Mouse (Mus musculus) liver, adult 2 months (tissue): Measurements from ENCODE around the gene Irf1. TPM values are rescaled to one million over a fixed set of nuclear protein-coding genes. Genes with fewer than 3 reads are reported as not detected.
A peak's percentile ranks its signal among the peaks of the same experiment; 100 is the strongest.

Experiments used
- DNase-seq: peaks from one replicate; pipeline ENCODE4 v3.0.0-alpha.2; 2011; ENCODE audit warnings: low read depth, low spot score; ENCODE audit errors: extremely low read depth
- H3K27ac ChIP-seq: fragments of 200-500 bp; replicated peaks from 2 replicates; pipeline ENCODE4 v1.5.1; 2012; ENCODE audit warnings: low read depth, mild to moderate bottlenecking, control low read depth, inconsistent platforms, low read length; ENCODE audit not compliant: insufficient read depth
- H3K27me3 ChIP-seq: fragments of 200-500 bp; 2 replicates; pipeline ENCODE4 v1.6.1; 2012; ENCODE audit warnings: mild to moderate bottlenecking, moderate library complexity, low read length, inconsistent platforms; ENCODE audit not compliant: control insufficient read depth, insufficient read depth
- H3K36me3 ChIP-seq: fragments of 200-500 bp; 2 replicates; pipeline ENCODE4 v1.6.1; 2012; ENCODE audit warnings: low read length, inconsistent platforms; ENCODE audit not compliant: control insufficient read depth, insufficient read depth
- H3K4me1 ChIP-seq: fragments of 200-500 bp; 2 replicates; pipeline ENCODE4 v1.6.1; 2011; ENCODE audit warnings: low read length; ENCODE audit not compliant: control insufficient read depth, insufficient read depth
- H3K4me3 ChIP-seq: fragments of 200-500 bp; 2 replicates; pipeline ENCODE4 v1.5.1; 2011; ENCODE audit warnings: low read depth, mild to moderate bottlenecking, control low read depth, low read length, moderate library complexity; ENCODE audit not compliant: insufficient read depth
- H3K79me2 ChIP-seq: fragments of 200-500 bp; 2 replicates; pipeline ENCODE4 v1.6.1; 2012; ENCODE audit warnings: inconsistent platforms, mild to moderate bottlenecking, low read length, moderate library complexity; ENCODE audit not compliant: control insufficient read depth, insufficient read depth
- H3K9ac ChIP-seq: fragments of 200-500 bp; 2 replicates; pipeline ENCODE4 v1.6.1; 2012; ENCODE audit warnings: low read depth, mild to moderate bottlenecking, control low read depth, inconsistent platforms, low read length
- CTCF ChIP-seq: fragments of 200-500 bp; IDR thresholded peaks from 2 replicates; pipeline ENCODE4 v1.5.1; 2011; ENCODE audit warnings: low read depth, low read length, control low read depth
- POLR2A ChIP-seq: fragments of 200-500 bp; IDR thresholded peaks from 2 replicates; pipeline ENCODE4 v1.6.1; 2011; ENCODE audit warnings: low read length, control low read depth; ENCODE audit not compliant: insufficient read depth; ENCODE audit errors: extremely low read depth
- WGBS: fragments of 180-500 bp; shearing (Covaris S2); methylation state at CpG from one replicate; pipeline ENCODE4 v1.1.7; 2018; 5-methylcytosine and 5-hydroxymethylcytosine counted together
- polyA plus RNA-seq: library from polyadenylated mRNA; depleted of rRNA; stranded (reverse); fragments of >200 nt; gene quantifications from 2 replicates; pipeline ENCODE4 v1.2.3, GENCODE M21; 2012
- total RNA-seq: library from RNA; depleted of rRNA; stranded (reverse); fragments of >200 nt; gene quantifications from 2 replicates; pipeline ENCODE4 v1.2.3, GENCODE M21; 2014

The Irf1 gene
- total and polyA plus RNA-seq, 2 experiments, result 27.9 to 44.2 TPM

- no peak overlapping the region for H3K9ac ChIP-seq
Measured at GRCm38 (mm10) chr11:53781201-53781775, 11.5 kb downstream of the Irf1 start.

GRCm38 (mm10) chr11:53781964-53782363, 12.2 kb downstream of the Irf1 start:
- TF ChIP-seq CTCF, result no peak
- no peak for TF ChIP-seq POLR2A
- Histone ChIP-seq H3K4me3 (no peak overlapping the region), H3K27me3 (no peaks in the 10 kb centered on the region), H3K79me2 (no peaks in the 10 kb centered on the region), H3K4me1 (peaks cover 24% of the 10 kb centered on the region), H3K27ac (peak overlapping the region; percentile 66), H3K36me3 (peaks cover 4% of the 10 kb centered on the region), H3K9ac (no peak overlapping the region)
- no peak for DNase-seq
- 78% methylated on average over 7 of the region's 7 CpGs for WGBS

More at GRCm38 (mm10) chr11:53781201-53781775, 11.5 kb downstream of the Irf1 start:
- peak overlapping the region; percentile 66 for H3K27ac ChIP-seq
- WGBS, result 67% methylated on average over 4 of the region's 4 CpGs
- peaks cover 11% of the 10 kb centered on the region for H3K36me3 ChIP-seq
- DNase-seq, result peak; percentile 89
- peaks cover 20% of the 10 kb centered on the region for H3K4me1 ChIP-seq
- no peaks in the 10 kb centered on the region for H3K79me2 ChIP-seq
- no peaks in the 10 kb centered on the region for H3K27me3 ChIP-seq
- TF ChIP-seq CTCF (no peak), POLR2A (no peak)
- no peak overlapping the region for H3K4me3 ChIP-seq

DNA sequence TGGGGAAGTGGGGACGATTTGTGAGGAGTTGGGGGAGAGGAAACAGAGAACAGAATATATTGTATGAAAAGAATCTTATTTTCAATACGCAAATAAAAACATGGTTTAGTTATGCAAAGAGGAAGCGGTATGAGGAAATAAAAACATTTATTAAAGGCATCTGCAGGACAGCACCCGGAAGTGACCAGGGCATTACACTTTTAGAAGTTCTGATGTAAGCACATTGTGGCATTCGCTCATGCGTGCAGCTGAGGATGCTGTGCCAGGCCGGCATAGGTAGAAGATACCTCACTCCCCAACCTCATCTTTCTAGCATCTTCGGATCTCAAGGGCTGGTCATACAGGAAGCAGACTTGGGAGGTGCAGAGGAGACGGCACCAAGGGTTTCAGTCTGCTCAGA, 13.5 kb downstream of the Irf1 start:
- DNase-seq, result no peak
- Histone ChIP-seq H3K4me3 (no peak overlapping the region), H3K79me2 (no peaks in the 10 kb centered on the region), H3K4me1 (peaks cover 22% of the 10 kb centered on the region), H3K36me3 (no peaks in the 10 kb centered on the region; the same call in 1 of the 2 replicates), H3K9ac (no peak overlapping the region), H3K27me3 (no peaks in the 10 kb centered on the region), H3K27ac (peak overlapping the region; percentile 43; the same call in 1 of the 2 replicates)
- 74% methylated on average over 9 of the region's 9 CpGs for WGBS
- TF ChIP-seq POLR2A (no peak), CTCF (no peak)

- H3K4me1 ChIP-seq, result peaks cover 28% of the 10 kb centered on the region
- H3K9ac ChIP-seq, result no peak overlapping the region
- H3K79me2 ChIP-seq, result no peaks in the 10 kb centered on the region
- 74% methylated on average over 3 of the region's 3 CpGs for WGBS
- H3K4me3 ChIP-seq, result no peak overlapping the region
- no peak for DNase-seq
- no peaks in the 10 kb centered on the region for H3K36me3 ChIP-seq
- H3K27me3 ChIP-seq, result no peaks in the 10 kb centered on the region
- TF ChIP-seq CTCF (no peak), POLR2A (no peak)
- H3K27ac ChIP-seq, result peak overlapping the region; percentile 33
Measured at GRCm38 (mm10) chr11:53785311-53785936, 15.6 kb downstream of the Irf1 start.

DNA sequence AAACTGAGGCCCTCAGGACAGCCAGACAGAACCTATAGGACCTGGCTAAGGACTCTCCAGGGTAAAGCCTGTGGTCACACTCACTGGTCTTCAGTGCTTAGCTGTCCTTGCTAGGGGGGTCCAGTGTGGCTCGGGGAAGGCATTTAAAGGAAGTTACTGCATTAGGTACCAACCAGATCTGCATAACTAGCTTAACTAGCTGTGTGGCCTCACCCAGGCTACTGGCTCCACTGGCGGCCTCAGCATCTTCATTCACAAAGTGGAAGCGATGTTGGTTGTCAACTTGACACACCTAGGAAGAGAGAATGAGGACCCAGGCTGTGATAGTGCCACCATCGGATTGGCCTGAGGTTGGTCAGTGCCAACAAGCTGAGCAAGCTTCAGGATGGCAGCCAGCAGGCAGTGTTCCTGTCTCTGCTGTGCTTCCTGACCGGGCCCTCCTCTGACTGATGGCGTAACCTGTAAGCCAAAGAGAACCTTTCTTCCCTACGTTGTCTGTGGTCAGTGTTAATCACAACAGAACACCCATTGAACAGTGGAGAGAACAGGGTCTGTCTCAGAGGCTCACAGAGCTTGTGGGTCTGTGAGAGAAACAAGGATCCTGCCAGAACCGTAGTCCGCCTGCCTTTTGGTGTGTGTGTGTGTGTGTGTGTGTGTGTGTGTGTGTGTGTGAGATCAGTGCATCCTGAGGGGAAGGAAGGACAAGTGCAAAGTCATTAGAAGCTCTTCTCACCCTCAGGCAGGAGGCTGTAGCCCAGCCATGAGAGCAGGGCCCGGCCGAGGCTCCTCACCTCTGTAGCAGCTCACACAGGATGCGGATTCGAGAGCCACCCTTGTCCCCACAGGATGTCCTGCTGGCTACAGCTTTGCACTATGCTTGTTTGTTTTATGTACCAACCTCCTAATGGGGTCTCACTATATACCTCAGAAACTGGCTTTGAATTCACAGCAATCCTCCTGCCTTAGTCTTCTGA, 16.5 kb downstream of the Irf1 start:
- no peaks in the 10 kb centered on the region for H3K79me2 ChIP-seq
- no peaks in the 10 kb centered on the region for H3K27me3 ChIP-seq
- 57% methylated on average over 13 of the region's 13 CpGs for WGBS
- peak; percentile 81 for DNase-seq
- 0 out of 2 replicates have a peak overlapping the region, but pooled peaks have one; percentile 4 for H3K9ac ChIP-seq
- TF ChIP-seq CTCF, result peak; percentile 29
- TF ChIP-seq POLR2A, result no peak
- peak overlapping the region; percentile 33 for H3K27ac ChIP-seq
- peaks cover 30% of the 10 kb centered on the region for H3K4me1 ChIP-seq
- no peak overlapping the region for H3K4me3 ChIP-seq
- no peaks in the 10 kb centered on the region for H3K36me3 ChIP-seq
